Mouse (Mus musculus) testis, adult 10 weeks (tissue): ENCODE data around the gene Slc17a1. TPM values are rescaled to one million over a fixed set of nuclear protein-coding genes. Genes with fewer than 3 reads are reported as not detected.

Source experiments
- polyA plus RNA-seq: library from polyadenylated mRNA; stranded (reverse); fragments of 350-450 nt; fragmentation: Illumina TruSeq; extraction: RNeasy Lipid Tissue Mini Kit (QIAGEN cat#74804); gene quantifications from one replicate; pipeline ENCODE4 v1.2.3, GENCODE M21; 2014; ENCODE audit warnings: low read depth, low replicate concordance

Slc17a1 gene
- 0.53 TPM for polyA plus RNA-seq

GRCm38 (mm10) chr13:23867405-23867804 is at the start of gene Slc17a1:
Gene Slc17a1, plus strand, starts transcription at chr13:23867750.

GRCm38 (mm10) chr13:23839308-23839707 is 28.2 kb upstream of the Slc17a1 start, which contains the start of gene Slc17a3:
Gene Slc17a3, plus strand, starts transcription at chr13:23839434.

GRCm38 (mm10) chr13:23914376-23915167 is 47.0 kb downstream of the Slc17a1 start, which contains the start of gene Slc17a4:
Gene Slc17a4, minus strand, starts transcription at chr13:23915009.

GRCm38 (mm10) chr13:23933421-23934210 is 66.1 kb downstream of the Slc17a1 start, which contains the start of gene Hist1h2ba:
Gene Hist1h2ba, minus strand, starts transcription at chr13:23934156.

GRCm38 (mm10) chr13:23934211-23934520 is 66.6 kb downstream of the Slc17a1 start, which contains the start of gene Hist1h2aa:
Gene Hist1h2aa, plus strand, starts transcription at chr13:23934462.

Other genes starting within 250 kb of the Slc17a1 start
- 0.91 TPM for gene Hist1h2be, start 246.6 kb upstream of the Slc17a1 start, polyA plus RNA-seq
- 0.24 TPM for gene Hist1h1e, start 245.2 kb upstream of the Slc17a1 start, polyA plus RNA-seq
- 0.28 TPM for gene Hist1h2ac, start 183.8 kb upstream of the Slc17a1 start, polyA plus RNA-seq
- 16.4 TPM for gene Hist1h2bc, start 183.6 kb upstream of the Slc17a1 start, polyA plus RNA-seq
- gene Hist1h1t, start 171.9 kb upstream of the Slc17a1 start, polyA plus RNA-seq, result 0.91 TPM
- 3.9 TPM for gene Hist1h4c, start 169.3 kb upstream of the Slc17a1 start, polyA plus RNA-seq
- gene Hfe, start 156.9 kb upstream of the Slc17a1 start, polyA plus RNA-seq, result 13.3 TPM
- gene Hist1h1c, start 128.9 kb upstream of the Slc17a1 start, polyA plus RNA-seq, result 1.8 TPM
- not detected for gene Hist1h3c, start 122.1 kb upstream of the Slc17a1 start, polyA plus RNA-seq
- gene Hist1h2bb, start 121.0 kb upstream of the Slc17a1 start, polyA plus RNA-seq, result not detected
- gene Hist1h2ab, start 116.6 kb upstream of the Slc17a1 start, polyA plus RNA-seq, result not detected
- not detected for gene Hist1h3b, start 115.5 kb upstream of the Slc17a1 start, polyA plus RNA-seq
- not detected for gene Hist1h4b, start 110.7 kb upstream of the Slc17a1 start, polyA plus RNA-seq
- gene Hist1h4a, start 106.5 kb upstream of the Slc17a1 start, polyA plus RNA-seq, result 3.1 TPM
- not detected for gene Hist1h3a, start 105.4 kb upstream of the Slc17a1 start, polyA plus RNA-seq
- gene Hist1h1a, start 104.1 kb upstream of the Slc17a1 start, polyA plus RNA-seq, result not detected
- gene Trim38, start 97.8 kb upstream of the Slc17a1 start, polyA plus RNA-seq, result 4.5 TPM
- gene Slc17a2, start 60.8 kb upstream of the Slc17a1 start, polyA plus RNA-seq, result 0.25 TPM
- gene Slc17a3, start 28.3 kb upstream of the Slc17a1 start, polyA plus RNA-seq, result 0.57 TPM
- gene Slc17a4, start 47.3 kb downstream of the Slc17a1 start, polyA plus RNA-seq, result not detected
- gene Hist1h2ba, start 66.4 kb downstream of the Slc17a1 start, polyA plus RNA-seq, result not detected
- not detected for gene Hist1h2aa, start 66.7 kb downstream of the Slc17a1 start, polyA plus RNA-seq
- gene Scgn, start 123.5 kb downstream of the Slc17a1 start, polyA plus RNA-seq, result 54.6 TPM